Mouse (Mus musculus) thymus, postnatal 25 days (tissue): ENCODE data around the gene Des.

Source experiments
- DNase-seq: peaks from one replicate; pipeline ENCODE4 v3.0.0; 2022

Des gene

DNA sequence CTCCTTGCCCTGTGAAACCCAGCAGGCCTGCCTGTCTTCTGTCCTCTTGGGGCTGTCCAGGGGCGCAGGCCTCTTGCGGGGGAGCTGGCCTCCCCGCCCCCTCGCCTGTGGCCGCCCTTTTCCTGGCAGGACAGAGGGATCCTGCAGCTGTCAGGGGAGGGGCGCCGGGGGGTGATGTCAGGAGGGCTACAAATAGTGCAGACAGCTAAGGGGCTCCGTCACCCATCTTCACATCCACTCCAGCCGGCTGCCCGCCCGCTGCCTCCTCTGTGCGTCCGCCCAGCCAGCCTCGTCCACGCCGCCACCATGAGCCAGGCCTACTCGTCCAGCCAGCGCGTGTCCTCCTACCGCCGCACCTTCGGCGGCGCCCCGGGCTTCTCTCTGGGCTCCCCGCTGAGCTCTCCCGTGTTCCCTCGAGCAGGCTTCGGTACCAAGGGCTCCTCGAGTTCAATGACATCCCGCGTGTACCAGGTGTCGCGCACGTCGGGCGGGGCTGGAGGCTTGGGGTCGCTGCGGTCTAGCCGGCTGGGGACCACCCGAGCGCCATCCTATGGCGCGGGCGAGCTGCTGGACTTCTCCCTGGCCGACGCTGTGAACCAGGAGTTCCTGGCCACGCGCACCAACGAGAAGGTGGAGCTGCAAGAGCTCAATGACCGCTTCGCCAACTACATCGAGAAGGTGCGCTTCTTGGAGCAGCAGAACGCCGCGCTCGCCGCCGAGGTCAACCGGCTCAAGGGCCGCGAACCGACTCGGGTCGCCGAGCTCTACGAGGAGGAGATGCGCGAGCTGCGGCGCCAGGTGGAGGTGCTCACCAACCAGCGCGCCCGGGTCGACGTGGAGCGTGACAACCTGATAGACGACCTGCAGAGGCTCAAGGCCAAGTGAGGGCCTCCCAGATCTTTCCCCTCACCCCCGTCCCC is at the start of gene Des:
Gene Des, plus strand, starts transcription at position 218 of the 920 bp plus-strand sequence.
- no peak for DNase-seq

DNA sequence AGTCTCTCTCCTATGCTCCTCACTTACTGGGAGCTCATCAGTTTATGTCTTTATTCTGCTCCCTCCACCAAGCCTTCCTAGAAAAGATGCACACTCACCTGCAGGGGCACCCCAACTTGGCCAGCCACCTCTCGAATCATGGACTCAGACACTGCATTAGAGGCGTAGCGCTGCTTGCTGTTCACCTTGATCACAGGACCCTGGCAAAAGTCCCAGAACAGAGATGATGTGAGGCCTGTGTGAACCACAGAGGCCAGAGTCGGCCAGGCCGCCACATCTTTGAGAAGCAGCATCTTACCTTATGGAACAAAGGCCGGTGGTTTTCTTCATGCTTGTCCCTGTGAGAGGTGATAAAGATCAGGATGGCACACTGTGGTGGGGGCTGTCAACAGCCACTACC is 48.4 kb upstream of the Des start:
- DNase-seq = no peak

DNA sequence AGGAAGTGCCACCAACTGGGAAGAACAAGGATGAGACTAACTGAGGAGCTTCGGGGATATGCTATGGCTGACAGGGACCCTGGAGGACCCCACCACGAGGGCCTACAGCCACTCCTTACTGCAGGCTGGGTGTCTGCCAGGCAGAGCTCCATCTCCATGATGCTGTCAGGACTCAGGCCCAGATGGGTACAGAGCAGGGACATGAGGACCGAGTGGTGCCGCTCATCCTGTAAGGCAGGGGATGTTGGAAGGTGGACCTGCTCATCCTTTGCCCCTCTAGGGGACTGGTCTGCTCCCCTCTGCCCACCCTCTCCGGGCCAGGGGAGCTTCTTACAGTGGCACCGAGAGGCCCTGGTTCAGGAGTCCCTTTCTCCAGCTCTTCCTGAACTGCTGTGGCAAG is 45.1 kb upstream of the Des start:
- no peak for DNase-seq

DNA sequence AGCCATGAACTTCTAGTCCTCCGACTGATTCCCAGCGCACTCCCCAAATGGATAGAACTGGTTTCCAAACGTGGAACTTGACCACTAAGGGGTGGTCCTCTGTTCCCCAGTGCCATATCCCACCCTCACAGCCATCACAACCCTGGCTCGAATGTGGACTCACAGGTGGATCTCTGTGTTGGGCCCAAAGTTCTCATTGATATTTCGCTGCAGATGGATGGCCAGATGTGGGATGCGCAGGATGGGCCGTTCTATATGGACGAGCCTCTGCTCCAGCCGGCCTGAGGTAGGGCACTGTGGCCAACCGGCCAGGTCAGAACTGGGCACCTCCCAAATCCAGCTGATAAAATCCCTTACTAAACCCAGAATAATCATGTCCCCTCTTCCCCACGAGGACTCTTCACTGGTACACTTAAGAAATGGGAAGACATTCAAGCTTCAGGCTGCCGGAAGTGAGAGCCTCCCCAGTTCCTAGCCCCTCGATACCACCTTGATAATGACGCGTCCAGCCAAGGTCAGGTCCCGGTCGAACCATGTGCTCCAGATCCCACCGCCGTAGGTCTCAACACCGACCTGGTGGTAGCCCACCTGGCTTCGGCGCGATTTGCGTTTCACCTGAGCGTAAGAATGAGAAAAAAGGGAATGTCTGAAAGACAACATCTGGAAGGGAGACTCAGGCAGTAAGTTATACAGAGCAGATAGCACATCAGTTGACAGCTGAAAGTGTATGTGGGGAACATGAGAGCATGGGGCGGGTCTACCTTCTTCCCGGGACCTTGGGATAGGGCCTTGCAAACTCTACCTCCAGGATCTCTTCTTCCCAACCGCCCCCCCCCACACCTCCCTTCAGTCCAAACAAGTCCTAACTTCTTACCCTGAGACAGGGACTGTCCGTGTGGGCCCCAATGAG is 44.4 kb upstream of the Des start:
- DNase-seq = no peak

DNA sequence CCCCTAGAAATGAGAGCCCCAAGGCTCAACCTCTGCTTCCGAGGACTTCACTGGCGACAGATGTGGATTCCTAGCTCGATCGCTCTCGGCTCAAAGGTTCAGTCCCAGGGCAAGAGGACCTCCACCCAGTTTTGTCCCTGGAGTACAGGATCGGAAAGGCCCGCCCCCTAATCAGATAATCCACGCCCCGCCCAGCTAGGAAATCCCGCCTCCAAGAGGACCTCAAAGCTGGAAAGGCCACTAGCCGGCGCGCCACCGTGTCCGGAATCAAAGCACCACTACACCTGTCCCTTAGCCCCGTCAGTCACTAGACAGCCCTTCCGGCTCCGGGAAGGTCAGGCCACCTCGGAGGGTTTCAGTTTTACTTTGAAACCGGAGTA is 43.3 kb upstream of the Des start:
- no peak for DNase-seq

DNA sequence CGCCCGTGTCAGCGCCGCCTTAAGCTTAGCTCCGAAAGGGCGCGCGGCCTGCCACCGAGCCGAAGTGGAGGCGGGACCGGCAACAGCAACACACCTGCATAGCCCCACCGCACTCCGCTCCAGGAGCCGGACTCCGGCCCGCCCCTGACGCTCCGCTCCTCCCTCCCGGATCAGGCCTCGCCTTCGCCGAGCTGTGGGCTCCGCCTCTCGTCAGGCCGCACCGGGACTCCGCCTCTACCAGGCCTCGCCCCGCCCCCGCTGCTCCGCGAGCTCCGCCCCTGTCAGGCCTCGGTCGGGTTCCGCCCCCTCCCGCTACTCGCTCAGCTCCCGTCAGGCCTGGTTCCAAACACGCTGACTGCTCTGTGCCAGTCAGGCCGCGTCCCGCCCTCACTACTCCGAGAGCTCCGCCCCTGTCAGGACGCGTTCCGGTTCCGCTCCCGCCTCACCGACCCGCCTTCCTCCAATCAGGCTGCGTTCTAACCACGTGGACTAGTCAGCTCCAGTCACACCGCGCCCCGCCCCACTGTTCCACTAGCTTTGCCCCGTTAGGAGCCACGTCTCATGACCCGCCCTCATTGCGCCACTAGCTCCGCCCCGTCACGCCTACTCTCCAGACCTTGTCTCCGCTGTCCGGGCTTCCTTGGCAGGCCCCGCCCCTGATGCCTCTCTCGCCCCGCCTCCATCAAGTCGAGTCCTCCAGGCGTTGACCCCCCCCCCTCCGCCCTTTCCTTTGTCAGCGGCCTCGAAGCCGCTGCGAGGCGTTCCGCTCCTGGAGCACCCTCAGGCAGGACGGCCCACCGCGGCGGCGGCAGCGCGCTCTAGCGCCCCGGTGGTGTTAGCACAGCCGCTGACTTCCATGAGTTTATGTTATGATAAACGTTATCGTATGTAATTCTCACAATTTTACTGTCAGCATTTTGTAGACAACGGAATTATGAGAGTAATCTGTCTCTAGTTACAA is 42.6 kb upstream of the Des start, which contains the start of gene Dnpep:
Gene Dnpep, minus strand, starts transcription at position 750 of the 961 bp plus-strand sequence.
- DNase-seq = peak; percentile 100

DNA sequence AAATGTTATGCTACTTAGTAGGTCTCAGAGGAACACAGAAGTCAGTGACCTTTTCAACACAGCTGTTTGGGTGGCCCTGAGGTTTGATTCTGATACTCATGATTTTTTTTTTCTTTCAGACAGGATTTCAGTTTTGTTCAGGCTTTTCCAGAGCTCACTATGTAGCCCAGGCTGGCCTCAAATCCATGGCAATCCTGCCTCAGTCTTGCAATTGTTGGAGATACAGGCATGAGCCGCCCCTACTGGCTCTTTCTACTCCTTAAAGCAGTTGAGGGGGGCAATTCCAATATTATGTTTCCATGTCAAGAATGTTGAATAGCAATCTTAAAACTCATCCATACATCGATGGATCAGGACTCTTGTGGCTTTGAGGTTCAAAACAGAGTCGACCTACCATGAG is 41.8 kb upstream of the Des start:
- no peak for DNase-seq

DNA sequence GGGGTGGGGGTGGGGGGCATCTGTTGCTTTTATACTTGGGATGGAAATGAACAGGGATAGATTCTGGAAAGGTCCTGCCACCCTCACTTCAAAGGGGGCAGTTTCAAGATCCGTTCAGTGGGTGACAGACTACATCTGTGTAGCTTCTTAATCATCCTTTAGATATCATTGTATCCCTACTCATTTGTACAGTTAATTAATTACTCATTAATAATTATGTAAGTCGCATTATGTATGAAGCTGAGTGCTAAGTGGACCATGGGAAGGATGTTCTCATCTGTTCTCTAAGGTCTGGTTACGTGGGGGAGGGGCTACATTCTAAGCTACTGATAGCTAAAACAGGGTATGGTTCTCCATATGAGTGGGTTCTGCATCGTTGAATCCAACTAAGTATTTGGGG is 41.4 kb upstream of the Des start:
- no peak for DNase-seq

DNA sequence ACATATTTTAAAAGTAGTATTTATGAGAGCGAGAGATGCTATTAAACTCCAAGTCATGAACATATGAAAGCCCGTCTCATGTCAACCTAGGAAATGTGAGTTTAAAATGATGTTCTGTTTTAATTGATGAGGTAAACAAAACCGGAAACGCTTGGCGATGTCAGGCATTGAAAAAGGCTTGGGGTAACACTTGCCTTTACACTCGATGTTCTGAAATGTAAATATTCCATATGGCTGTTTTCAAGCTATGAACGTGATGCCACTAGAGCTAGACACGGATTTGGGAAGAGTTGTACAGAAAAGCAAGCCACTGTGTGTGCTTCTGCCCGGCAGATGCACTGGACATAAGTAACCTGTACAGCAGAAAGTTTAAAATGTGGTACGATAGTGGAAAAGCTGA is 41.0 kb upstream of the Des start:
- DNase-seq = no peak

DNA sequence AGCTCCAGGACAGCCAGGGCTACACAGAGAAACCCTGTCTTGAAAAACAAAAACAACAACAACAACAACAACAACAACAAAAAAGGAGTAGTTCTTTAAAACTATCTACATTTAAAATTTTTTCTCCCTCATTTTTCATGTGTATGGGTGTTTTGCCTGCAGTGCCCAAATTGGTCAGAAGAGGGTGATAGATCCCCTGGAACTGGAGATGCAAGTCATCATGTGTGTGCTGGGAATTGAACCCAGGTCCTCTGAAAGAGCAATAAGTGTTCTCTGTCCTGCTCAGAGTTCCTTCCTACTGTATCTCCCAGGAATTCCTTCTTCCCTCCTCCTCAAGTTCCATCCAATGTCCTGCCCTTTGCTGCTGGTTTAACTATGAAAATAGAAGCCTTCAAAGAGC is 32.7 kb upstream of the Des start:
- DNase-seq = no peak

DNA sequence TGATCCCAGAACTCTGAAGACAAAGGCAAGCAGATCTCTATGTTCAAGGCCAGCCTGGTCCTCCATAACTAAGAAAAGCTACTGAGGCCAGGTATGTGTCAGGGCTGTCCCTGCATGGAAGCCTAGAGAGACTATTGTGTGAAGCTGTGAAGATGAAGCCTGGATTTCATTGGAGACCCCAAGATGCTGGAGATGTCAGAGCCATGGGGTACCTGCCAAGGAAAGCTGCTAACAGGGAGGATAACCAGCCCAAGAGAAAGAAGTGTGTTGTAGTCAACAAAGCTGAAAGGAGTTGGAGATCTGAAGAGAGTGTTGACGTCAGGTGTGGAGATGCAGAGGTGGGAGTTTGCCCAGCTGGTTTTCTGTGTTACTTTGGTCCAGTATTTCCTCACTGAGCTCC is 28.9 kb upstream of the Des start:
- DNase-seq = no peak

DNA sequence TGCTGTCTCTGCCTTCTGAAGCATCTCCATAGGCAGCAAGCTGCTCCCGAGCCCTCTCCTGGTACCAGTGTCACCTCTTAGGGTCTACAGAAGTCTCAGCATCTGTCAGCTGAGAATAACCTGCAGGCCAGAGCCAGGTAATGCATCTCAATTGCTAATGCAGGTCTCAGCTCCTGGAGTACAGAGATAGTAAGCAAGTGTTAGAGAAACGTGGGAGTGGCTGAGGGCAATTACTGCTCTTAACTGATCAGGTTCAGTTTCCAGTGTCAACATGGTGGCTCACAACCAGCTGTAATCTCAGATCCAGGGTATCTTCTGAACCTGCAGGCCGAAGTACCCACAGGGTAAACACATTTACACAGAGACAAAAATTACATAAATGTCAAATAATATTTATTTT is 23.7 kb upstream of the Des start:
- DNase-seq = no peak

DNA sequence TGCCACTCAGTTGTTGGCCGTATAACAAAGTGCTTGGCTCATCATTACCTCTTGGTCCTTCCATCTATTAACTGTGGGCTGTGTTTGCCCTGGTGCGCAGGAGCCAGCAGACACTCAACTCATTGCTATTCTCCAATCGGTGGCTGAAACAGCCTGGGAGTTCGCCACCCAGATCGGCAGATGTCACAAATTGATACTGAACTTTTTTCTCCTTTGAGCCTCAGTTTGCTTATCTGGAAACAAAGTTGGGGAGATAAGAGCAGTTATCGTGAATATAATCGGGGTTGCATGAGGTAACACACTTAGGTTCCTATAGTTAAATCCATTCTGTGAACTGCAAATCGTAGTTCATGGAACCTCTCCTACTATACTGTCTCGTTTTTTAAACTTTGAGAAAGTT is 23.0 kb upstream of the Des start:
- no peak for DNase-seq

DNA sequence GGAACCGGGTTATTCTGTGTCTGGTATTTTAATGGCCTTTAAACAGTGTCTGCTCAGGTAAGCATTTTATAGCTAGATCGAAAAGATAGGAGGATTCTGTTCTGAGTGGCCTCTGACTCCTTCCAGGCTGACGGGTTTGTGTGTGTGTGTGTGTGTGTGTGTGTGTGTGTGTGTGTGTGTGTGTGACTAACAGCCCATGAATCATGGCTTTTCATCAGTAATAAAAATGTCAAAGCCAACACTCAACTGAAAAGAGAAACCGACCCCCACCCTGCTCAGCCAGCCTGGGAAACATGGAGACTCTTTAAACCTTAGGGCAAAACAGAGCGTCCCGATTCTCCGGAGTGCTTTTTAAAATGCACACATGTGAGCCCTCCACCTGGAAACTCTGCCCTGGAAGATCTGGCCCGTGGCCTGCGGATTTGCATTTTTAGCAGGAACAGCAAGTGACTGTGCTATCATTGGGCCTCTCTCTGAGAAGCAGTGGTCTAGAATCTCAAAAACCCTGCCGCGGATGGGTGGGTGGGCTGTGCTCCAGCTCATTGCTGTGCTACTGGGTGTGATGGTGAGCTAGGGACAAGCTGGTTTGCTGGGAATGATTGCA is 21.9 kb upstream of the Des start:
- no peak for DNase-seq

DNA sequence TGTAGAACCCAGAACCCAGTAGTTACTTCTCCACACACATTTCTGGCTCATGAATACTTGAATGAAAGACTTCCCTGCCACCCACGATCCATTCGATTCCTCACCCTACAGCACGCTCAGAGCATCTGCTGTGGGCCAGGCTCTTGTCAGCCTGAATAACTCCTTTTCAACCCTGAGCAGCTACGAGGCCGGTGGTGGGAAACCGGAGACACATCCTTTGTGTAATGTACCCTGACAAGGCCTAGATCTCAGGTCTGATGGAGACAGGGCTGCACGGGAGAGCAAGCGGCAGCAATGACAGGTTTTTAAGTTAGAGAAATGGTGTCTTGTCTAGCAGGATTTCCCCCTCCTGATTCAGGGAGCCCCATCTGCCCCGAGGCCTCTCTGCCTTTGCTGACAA is 20.8 kb upstream of the Des start:
- no peak for DNase-seq

DNA sequence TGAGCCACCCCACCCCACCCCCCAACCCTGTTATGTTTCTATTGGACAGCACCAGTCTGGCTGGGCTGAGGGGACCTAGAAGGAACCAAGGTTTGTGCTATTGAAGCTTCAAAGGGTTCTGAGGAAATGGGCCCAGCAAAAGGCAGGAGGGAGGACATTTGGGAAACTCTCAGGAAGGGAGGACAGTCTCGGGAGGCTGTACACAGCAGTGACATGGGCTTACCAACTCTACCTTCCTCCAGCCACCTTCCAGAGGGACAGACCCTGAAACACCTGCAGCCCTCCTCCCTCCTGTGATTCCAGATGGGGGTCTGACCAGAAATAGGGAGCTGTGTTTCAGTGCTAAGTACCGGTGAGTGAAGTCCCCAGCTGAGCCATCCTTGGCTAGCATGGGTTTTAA is 19.6 kb upstream of the Des start:
- no peak for DNase-seq

DNA sequence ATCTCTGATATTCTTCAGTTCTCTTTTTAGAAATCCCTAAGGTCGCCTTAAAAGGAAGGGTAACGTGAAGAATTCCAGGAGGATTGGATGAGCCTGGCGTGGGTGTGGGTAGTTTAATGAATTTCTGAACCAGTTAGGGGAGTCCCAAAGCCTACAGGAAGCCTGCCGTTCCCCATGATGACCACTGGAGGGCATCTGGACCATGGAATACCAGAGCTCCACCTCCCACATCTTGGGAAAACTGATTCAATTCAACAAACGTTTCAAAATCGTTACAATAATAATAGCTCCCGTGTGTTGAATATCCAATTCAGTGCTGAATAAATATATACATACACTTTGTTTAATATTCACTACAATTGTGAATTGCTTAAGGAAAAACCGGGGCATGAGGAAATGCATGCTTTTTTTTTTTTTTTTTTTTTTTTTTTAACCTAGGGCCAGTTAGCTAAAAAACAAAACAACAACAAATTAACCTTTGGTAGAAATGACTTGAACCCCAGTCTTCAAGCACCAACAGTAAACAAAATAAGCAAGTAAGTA is 17.2 kb upstream of the Des start:
- DNase-seq = peak; percentile 24

DNA sequence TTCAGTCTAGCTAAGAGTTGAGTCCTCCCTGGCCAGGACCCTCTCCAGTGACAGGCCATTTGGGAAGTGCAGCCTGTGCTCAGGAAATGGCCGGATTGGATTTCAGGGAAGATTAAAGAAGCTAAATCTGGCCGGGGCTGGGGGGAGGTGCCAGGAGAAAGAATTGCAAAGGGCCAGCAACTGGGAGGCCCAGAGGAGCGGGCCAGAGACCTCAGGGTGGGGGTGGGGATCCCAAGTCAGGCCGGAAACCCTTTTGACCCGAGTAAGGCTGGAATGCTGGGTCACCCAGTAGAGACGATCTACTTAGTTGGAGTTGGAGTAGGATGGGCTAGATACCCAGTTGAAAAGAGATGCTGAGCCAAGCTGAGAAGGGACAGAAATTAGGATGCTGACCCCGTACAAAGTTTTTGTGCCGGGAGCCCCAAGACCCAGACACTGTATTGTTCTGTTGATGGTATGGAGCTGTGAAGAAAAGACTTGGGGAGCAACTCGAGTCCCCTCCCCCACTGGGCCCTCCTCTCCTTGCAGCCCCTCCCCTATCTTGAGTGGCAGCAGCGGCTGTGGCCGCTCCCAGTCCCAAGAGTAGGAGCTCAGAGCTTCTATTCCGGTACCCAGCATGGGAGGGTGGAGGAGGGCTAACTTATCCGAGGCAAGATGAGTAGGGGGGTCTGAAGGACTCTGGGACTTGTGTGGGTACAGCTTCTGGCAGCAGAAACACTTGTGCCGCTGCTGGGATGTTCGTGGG is 15.7 kb upstream of the Des start:
- no peak for DNase-seq

DNA sequence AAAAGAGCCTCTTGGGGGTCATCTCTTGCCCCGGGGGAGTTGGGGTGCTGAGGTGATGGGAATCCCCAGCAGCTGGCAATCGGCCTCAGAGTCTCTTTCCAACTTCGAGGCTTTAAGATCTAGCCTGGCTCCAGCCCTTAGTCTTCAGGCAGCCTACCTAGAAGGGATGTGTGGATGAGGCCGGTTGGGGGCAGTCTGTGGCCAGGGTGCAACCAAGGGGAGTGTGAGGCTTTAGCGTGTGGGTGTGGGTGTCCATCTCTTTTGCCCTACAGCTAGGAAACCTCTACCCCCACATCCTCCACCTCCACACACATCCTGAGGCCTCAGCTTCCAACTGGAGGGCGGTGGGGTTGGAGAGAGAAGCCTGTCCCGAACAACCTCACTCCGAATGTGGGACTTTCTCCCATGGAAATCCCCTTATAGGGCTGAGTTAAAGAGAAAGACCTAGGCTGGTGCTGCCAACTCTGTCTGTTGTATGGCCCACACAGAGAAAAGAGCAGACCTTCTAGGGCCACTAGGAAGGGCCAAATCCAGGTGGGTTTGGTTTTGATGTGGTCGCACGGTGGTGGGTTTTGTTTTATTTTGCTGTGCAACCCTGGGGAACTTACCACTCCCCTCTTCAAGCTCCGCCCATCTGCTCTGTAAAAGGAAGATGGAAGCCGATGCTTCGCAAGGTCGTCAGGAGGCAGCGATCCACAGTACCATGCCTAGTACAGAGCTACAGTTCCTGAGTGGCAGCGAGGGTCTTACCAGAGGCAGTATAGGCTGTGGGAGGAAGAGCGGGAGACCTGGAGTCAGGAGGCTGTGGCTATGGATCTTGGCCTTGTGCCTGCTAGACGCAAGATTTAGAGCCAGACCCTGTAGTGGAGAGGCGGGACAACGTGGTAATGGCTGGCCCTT is 14.8 kb upstream of the Des start:
- no peak for DNase-seq

DNA sequence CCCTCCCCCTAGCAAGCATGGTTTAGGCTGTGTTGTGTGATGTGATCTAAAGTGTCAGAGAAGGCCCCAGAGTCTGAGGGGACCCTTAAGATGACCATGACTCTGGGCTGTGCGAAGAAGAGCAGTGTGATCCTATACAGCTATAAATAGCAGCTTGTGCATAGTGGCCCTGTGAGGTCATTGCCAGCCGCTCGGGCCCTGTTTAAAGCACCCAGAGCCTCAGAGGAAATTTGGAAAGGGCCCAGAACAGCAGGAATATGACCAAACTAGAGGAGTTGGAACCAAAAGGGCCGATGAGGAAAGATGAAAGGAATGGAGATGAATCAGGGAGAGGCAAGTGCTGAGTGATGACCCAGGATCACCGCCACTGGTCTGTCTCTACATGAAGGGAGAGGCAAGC is 12.8 kb upstream of the Des start:
- DNase-seq = no peak
